Mouse (Mus musculus) adrenal gland, adult 18-20 months (tissue): Measurements from ENCODE around the gene Gpr152. TPM values are rescaled to one million over a fixed set of nuclear protein-coding genes. Genes with fewer than 3 reads are reported as not detected.

Source experiments
- DNase-seq, 2 experiments: peaks; one replicate each; pipeline ENCODE4 v3.0.0; 2021 to 2022; ENCODE audit warnings: low spot score in 2 of 2
- long read RNA-seq, 2 experiments: library from polyadenylated mRNA; stranded (forward); transcript quantifications; one replicate each; pipeline ENCODE4 v2.0.0; 2021
- total RNA-seq, 2 experiments: library from RNA; stranded (reverse); gene quantifications; 1 replicate in 1 of 2; 2 replicates in 1 of 2; pipeline ENCODE4 v1.2.3; 2021

Gene Gpr152
- not detected for total RNA-seq
- long read RNA-seq, experiment 1, result 0 reads
- long read RNA-seq, experiment 2, result 0 reads

- no peak for DNase-seq
These were observed at the start of gene Gpr152 for GRCm38 (mm10) chr19:4139446-4139845. Gene Gpr152, plus strand, starts transcription at chr19:4139787.

- DNase-seq, result no peak
These were observed 49.1 kb upstream of the Gpr152 start for GRCm38 (mm10) chr19:4090446-4090845.

- DNase-seq, result no peak
These were observed 48.2 kb upstream of the Gpr152 start for GRCm38 (mm10) chr19:4091383-4091782.

- no peak for DNase-seq
These were observed 46.8 kb upstream of the Gpr152 start for GRCm38 (mm10) chr19:4092750-4093149.

- no peak for DNase-seq
These were observed 45.8 kb upstream of the Gpr152 start for GRCm38 (mm10) chr19:4093772-4094171.

GRCm38 (mm10) chr19:4094348-4094747 lies 45.2 kb upstream of the Gpr152 start:
- no peak for DNase-seq

- no peak for DNase-seq
These were observed 44.7 kb upstream of the Gpr152 start for GRCm38 (mm10) chr19:4094774-4095303.

- DNase-seq, result no peak
These were observed 43.8 kb upstream of the Gpr152 start for GRCm38 (mm10) chr19:4095802-4096201.

- peak; percentile 99 for DNase-seq
These were observed 42.7 kb upstream of the Gpr152 start, which contains the start of gene Cdk2ap2 for GRCm38 (mm10) chr19:4096642-4097440. Gene Cdk2ap2, plus strand, starts transcription at chr19:4097182.

GRCm38 (mm10) chr19:4097441-4097825 lies 42.2 kb upstream of the Gpr152 start:
- no peak for DNase-seq

- DNase-seq, result peak in 1 of 2 experiments; percentile 40
These were observed 41.2 kb upstream of the Gpr152 start for GRCm38 (mm10) chr19:4098426-4098825.

GRCm38 (mm10) chr19:4099056-4099455 lies 40.5 kb upstream of the Gpr152 start:
- peak; percentile 93 to 94 for DNase-seq

- peak; percentile 87 to 88 for DNase-seq
These were observed 39.5 kb upstream of the Gpr152 start, which contains the start of gene Pitpnm1 for GRCm38 (mm10) chr19:4099837-4100717. Gene Pitpnm1, plus strand, starts transcription at chr19:4099998.

GRCm38 (mm10) chr19:4100718-4101261 lies 38.8 kb upstream of the Gpr152 start:
- DNase-seq, result peak; percentile 65 to 71

GRCm38 (mm10) chr19:4101466-4101865 lies 38.1 kb upstream of the Gpr152 start:
- DNase-seq, result no peak

- DNase-seq, result no peak
These were observed 37.5 kb upstream of the Gpr152 start for GRCm38 (mm10) chr19:4102049-4102448.

- no peak for DNase-seq
These were observed 37.0 kb upstream of the Gpr152 start for GRCm38 (mm10) chr19:4102626-4103025.

GRCm38 (mm10) chr19:4103294-4103693 lies 36.3 kb upstream of the Gpr152 start:
- DNase-seq, result no peak

- no peak for DNase-seq
These were observed 35.8 kb upstream of the Gpr152 start for GRCm38 (mm10) chr19:4103792-4104191.

GRCm38 (mm10) chr19:4104675-4105194 lies 34.9 kb upstream of the Gpr152 start:
- DNase-seq, result no peak

- no peak for DNase-seq
These were observed 32.9 kb upstream of the Gpr152 start for GRCm38 (mm10) chr19:4106654-4107053.
